Mouse (Mus musculus): ENCODE data around the gene Prcd. TPM values are rescaled to one million over a fixed set of nuclear protein-coding genes. Genes with fewer than 3 reads are reported as not detected.

The Prcd gene
- total and polyA plus RNA-seq, 2 experiments from 2014 or later: 6.0 TPM; not detected in 1

- DNase-seq (ENCODE audit: low spot score) (no peak), ATAC-seq (ENCODE audit: low FRiP score) (no peak)
- H3K4me1 ChIP-seq (ENCODE audit: insufficient read depth, low read length): peaks cover 12% of the 10 kb centered on the region; the same call in 1 of the 2 replicates
- no peak overlapping the region for H3K27ac ChIP-seq (ENCODE audit: low read depth, low read length)
- peaks cover 12% of the 10 kb centered on the region for H3K36me3 ChIP-seq (ENCODE audit: insufficient read depth, low read length)
- no peak overlapping the region for H3K4me3 ChIP-seq (ENCODE audit: low read depth, low read length)
- no peak overlapping the region for H3K4me2 ChIP-seq (ENCODE audit: low read depth, low read length, poor library complexity, severe bottlenecking)
- no peak overlapping the region for H3K9ac ChIP-seq (replicated peaks; ENCODE audit: low read length, poor library complexity, severe bottlenecking)
- WGBS: 67% methylated on average over 18 of the region's 18 CpGs
- H3K27me3 ChIP-seq (ENCODE audit: insufficient read depth, low read length): no peaks in the 10 kb centered on the region
- no peaks in the 10 kb centered on the region for H3K9me3 ChIP-seq (ENCODE audit: low read length)
- no peak for TF ChIP-seq CTCF (IDR thresholded peaks at IDR 0.05)
Measured at GRCm38 (mm10) chr11:116648213-116648921, 5.0 kb upstream of the Prcd start.

- no peak overlapping the region for H3K4me2 ChIP-seq (ENCODE audit: low read depth, low read length, poor library complexity, severe bottlenecking)
- ATAC-seq (ENCODE audit: low FRiP score) (no peak), DNase-seq (ENCODE audit: low spot score) (no peak)
- WGBS: 68% methylated on average over 10 of the region's 10 CpGs
- H3K36me3 ChIP-seq (ENCODE audit: insufficient read depth, low read length): peaks cover 12% of the 10 kb centered on the region
- H3K4me1 ChIP-seq (ENCODE audit: insufficient read depth, low read length): peaks cover 6% of the 10 kb centered on the region; the same call in 1 of the 2 replicates
- H3K9me3 ChIP-seq (ENCODE audit: low read length): no peaks in the 10 kb centered on the region
- H3K27ac ChIP-seq (ENCODE audit: low read depth, low read length): no peak overlapping the region
- H3K27me3 ChIP-seq (ENCODE audit: insufficient read depth, low read length): no peaks in the 10 kb centered on the region
- H3K9ac ChIP-seq (replicated peaks; ENCODE audit: low read length, poor library complexity, severe bottlenecking): no peak overlapping the region
- no peak for TF ChIP-seq CTCF (IDR thresholded peaks at IDR 0.05)
- H3K4me3 ChIP-seq (ENCODE audit: low read depth, low read length): no peak overlapping the region
Measured at GRCm38 (mm10) chr11:116648976-116649375, 4.4 kb upstream of the Prcd start.

- ATAC-seq (ENCODE audit: low FRiP score) (no peak), DNase-seq (ENCODE audit: low spot score) (no peak)
- H3K9me3 ChIP-seq (ENCODE audit: low read length): no peaks in the 10 kb centered on the region
- peaks cover 12% of the 10 kb centered on the region for H3K36me3 ChIP-seq (ENCODE audit: insufficient read depth, low read length)
- peaks cover 5% of the 10 kb centered on the region; the same call in 1 of the 2 replicates for H3K4me1 ChIP-seq (ENCODE audit: insufficient read depth, low read length)
- H3K4me2 ChIP-seq (ENCODE audit: low read depth, low read length, poor library complexity, severe bottlenecking): no peak overlapping the region
- no peak overlapping the region for H3K27ac ChIP-seq (ENCODE audit: low read depth, low read length)
- WGBS: 93% methylated on average over 13 of the region's 13 CpGs
- H3K4me3 ChIP-seq (ENCODE audit: low read depth, low read length): no peak overlapping the region
- H3K27me3 ChIP-seq (ENCODE audit: insufficient read depth, low read length): no peaks in the 10 kb centered on the region
- no peak overlapping the region for H3K9ac ChIP-seq (replicated peaks; ENCODE audit: low read length, poor library complexity, severe bottlenecking)
- TF ChIP-seq CTCF (IDR thresholded peaks at IDR 0.05): no peak
Measured at GRCm38 (mm10) chr11:116649711-116650337, 3.5 kb upstream of the Prcd start.

- H3K36me3 ChIP-seq (ENCODE audit: insufficient read depth, low read length): peaks cover 12% of the 10 kb centered on the region
- H3K4me3 ChIP-seq (ENCODE audit: low read depth, low read length): no peak overlapping the region
- H3K9ac ChIP-seq (replicated peaks; ENCODE audit: low read length, poor library complexity, severe bottlenecking): no peak overlapping the region
- no peak for TF ChIP-seq CTCF (IDR thresholded peaks at IDR 0.05)
- no peaks in the 10 kb centered on the region for H3K9me3 ChIP-seq (ENCODE audit: low read length)
- no peak for ATAC-seq (ENCODE audit: low FRiP score)
- DNase-seq (ENCODE audit: low spot score): no peak
- 73% methylated on average over 8 of the region's 8 CpGs for WGBS
- peaks cover 5% of the 10 kb centered on the region; the same call in 1 of the 2 replicates for H3K4me1 ChIP-seq (ENCODE audit: insufficient read depth, low read length)
- H3K27ac ChIP-seq (ENCODE audit: low read depth, low read length): no peak overlapping the region
- H3K27me3 ChIP-seq (ENCODE audit: insufficient read depth, low read length): no peaks in the 10 kb centered on the region
- no peak overlapping the region for H3K4me2 ChIP-seq (ENCODE audit: low read depth, low read length, poor library complexity, severe bottlenecking)
Measured at GRCm38 (mm10) chr11:116650811-116651210, 2.5 kb upstream of the Prcd start.

GRCm38 (mm10) chr11:116651339-116651738, 2.0 kb upstream of the Prcd start:
- Histone ChIP-seq H3K36me3 (ENCODE audit: insufficient read depth, low read length) (peaks cover 12% of the 10 kb centered on the region), H3K4me3 (ENCODE audit: low read depth, low read length) (no peak overlapping the region), H3K4me1 (ENCODE audit: insufficient read depth, low read length) (peaks cover 5% of the 10 kb centered on the region; the same call in 1 of the 2 replicates), H3K9me3 (ENCODE audit: low read length) (no peaks in the 10 kb centered on the region), H3K27ac (ENCODE audit: low read depth, low read length) (no peak overlapping the region), H3K9ac (replicated peaks; ENCODE audit: low read length, poor library complexity, severe bottlenecking) (no peak overlapping the region), H3K4me2 (ENCODE audit: low read depth, low read length, poor library complexity, severe bottlenecking) (no peak overlapping the region), H3K27me3 (ENCODE audit: insufficient read depth, low read length) (no peaks in the 10 kb centered on the region)
- DNase-seq (ENCODE audit: low spot score): no peak
- TF ChIP-seq CTCF (IDR thresholded peaks at IDR 0.05): no peak
- ATAC-seq (ENCODE audit: low FRiP score): no peak
- 85% methylated on average over 8 of the region's 8 CpGs for WGBS
